Mouse (Mus musculus): Measurements from ENCODE around the gene Fbxw4. TPM values are rescaled to one million over a fixed set of nuclear protein-coding genes. Genes with fewer than 3 reads are reported as not detected.

Fbxw4 gene
- total RNA-seq, 2 experiments from 2014 or later: 36.4 to 38.7 TPM

DNA sequence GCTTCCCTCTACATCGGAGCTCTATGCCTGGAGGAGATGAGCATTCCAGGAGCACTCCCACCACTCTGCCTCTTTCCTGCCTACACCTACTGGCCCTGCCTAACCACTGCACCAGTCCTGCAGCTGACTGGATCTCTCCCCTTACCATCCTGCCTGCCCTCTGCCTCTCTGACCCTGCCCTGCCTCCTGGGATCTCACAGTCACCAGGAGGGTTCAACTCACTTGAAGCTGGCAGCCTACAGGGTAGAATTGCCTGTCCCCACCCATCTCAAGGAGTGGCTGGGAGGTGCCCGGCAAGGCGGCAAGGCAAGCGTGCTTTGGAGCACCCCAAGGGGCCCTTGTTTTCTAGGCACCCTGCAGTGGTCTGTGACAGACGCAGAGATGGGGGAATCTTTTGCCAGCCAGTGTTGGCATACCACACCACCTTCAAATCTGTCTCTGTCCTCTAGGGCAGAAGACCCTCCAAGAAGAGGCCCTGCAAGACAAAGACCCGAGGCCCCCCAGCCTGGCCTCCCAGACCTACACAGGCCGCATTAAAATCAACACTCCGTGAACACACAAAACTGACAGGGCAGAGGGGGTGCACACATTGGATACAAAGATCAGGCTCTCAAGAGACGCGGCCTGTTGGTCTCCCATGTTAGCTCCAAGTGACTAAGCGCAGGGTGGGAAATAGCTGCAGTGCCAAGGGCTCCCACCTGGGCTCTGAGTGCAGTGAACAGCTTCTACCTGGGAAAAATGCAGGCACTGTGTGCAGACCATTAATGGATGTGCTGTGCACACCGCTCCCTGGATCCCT is 44.5 kb downstream of the Fbxw4 start:
- DNase-seq (ENCODE audit: low spot score in 2 of 2): no peak

GRCm38 (mm10) chr19:45614928-45615327 is 45.2 kb downstream of the Fbxw4 start:
- peak in 1 of 2 experiments; percentile 34 for DNase-seq (ENCODE audit: low spot score in 2 of 2)

- DNase-seq (ENCODE audit: low spot score in 2 of 2): no peak
These were observed 45.7 kb downstream of the Fbxw4 start for GRCm38 (mm10) chr19:45614375-45614774.

- DNase-seq (ENCODE audit: low spot score in 2 of 2): no peak
These were observed 49.3 kb downstream of the Fbxw4 start for GRCm38 (mm10) chr19:45610823-45611222.

- DNase-seq (ENCODE audit: low spot score in 2 of 2): no peak
These were observed 51.3 kb downstream of the Fbxw4 start for GRCm38 (mm10) chr19:45608648-45609339.

DNA sequence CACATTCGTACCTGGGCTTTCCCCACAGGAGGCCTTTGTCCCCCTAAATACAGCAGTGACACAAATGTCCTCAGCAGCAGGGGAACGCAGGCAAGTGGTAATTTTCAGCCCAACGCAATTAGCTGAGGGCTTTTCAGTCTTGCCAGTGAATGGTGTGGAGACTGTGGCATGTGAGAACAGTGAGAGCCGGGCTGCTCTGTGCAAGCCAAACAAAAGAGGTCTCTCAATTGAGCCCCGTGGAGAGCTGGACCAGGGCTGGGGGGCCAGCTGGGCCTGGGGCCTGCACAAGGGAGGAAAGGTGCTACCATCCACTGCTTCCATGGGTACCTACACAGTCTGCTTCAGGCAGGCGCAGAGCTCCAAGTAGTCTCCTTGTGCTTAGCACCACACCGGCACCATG is 52.6 kb downstream of the Fbxw4 start:
- no peak for DNase-seq (ENCODE audit: low spot score in 2 of 2)

DNA sequence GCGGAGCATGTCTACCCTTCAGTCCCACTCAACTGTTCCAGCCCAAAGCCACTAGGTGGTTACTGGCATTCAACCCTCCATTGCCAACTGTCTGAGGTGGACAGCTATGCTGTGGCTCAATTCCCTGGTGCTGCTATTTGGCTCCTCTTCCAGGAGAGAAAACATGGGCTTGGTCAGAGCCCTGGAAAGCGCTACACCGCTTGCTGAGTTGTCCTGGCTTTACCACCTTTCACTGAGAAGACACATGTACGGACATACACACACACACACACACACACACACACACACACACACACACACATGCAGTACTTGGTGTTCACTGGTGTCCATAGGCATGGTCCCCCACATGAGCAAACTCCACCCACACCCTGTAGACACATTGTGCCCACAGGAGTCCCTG is 53.4 kb downstream of the Fbxw4 start:
- no peak for DNase-seq (ENCODE audit: low spot score in 2 of 2)

DNA sequence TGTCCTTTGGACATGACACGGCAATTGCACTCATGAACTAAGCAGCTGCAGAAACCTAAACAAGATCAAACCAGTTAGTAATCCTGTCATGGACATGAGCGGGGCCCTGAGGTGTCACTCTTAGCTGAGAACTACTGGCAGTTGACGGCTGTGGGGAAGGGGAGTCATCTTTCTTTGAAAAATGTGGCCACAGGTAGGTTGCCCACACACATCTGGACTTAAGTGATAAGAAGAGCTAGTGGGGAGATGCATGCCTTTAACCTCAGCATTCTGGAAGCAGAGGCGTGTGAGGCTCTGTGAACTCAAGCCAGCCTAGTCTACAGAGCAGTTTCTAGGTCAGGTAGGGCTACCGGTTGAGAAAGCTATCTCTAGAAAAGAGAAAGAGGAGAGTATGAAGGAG is 57.5 kb downstream of the Fbxw4 start:
- DNase-seq (ENCODE audit: low spot score in 2 of 2): no peak

GRCm38 (mm10) chr19:45597106-45597505 is 63.0 kb downstream of the Fbxw4 start:
- DNase-seq (ENCODE audit: low spot score in 2 of 2): no peak

DNA sequence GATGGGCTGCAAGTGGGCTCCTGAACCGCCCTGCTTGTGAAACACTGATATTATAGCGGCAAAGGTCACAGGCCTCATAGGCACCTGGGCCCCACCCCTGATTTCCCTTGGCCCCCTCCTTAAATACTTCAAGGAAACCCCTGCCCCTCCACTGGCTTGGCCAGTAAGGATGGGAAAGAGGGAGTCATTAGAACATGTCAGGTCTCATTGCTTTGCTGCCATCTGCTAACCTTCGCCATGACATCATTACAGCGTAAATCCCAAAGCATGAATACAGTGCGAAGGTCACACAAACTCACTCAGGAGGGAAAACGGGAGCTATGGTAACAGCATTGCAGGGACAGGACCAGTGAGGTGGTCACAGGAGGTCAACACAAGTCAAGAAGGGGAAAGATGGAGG is 63.7 kb downstream of the Fbxw4 start:
- no peak for DNase-seq (ENCODE audit: low spot score in 2 of 2)

DNA sequence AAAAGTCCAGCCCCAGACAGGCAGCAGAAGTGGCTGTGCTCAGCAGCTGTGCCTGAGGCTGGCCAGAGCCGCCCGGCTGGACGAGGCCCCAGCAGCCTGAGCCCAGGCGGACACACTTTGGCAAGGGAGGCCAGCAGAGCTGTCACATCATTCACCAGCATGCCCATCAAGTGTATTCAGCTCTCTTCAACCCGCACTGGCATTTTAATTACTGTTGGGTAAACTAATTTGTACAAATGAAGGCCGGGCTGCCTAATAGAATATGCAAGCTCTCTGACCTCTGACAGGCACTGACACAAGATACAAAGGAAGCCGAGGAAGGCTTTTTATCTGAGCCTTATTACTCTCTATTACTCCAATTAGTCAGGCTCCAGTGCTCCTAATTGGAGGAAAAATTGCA is 64.1 kb downstream of the Fbxw4 start:
- DNase-seq (ENCODE audit: low spot score in 2 of 2): no peak

GRCm38 (mm10) chr19:45595481-45595880 is 64.6 kb downstream of the Fbxw4 start:
- DNase-seq (ENCODE audit: low spot score in 2 of 2): no peak

DNA sequence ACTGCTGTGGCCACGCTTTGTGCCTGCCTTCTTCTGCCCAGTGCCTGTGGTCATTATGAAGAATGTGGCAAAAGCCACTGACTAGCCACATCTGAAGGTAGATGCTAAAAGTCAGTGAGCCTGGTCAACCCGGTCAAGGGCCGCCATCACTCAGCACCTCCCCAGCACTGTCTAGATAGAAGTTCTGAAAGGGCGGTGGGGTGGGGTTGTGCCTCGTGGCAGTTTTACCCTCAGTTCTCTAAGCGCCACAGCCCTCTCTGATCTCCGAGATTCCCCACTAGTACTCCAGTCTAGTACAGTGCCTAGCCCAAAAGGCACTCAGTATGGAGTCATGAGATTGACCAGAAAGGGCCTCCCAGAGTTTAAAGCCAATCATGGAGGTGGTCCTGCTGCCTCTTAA is 66.0 kb downstream of the Fbxw4 start:
- no peak for DNase-seq (ENCODE audit: low spot score in 2 of 2)

- DNase-seq (ENCODE audit: low spot score in 2 of 2): no peak
These were observed 67.2 kb downstream of the Fbxw4 start for GRCm38 (mm10) chr19:45592916-45593315.

- no peak for DNase-seq (ENCODE audit: low spot score in 2 of 2)
These were observed 68.4 kb downstream of the Fbxw4 start for GRCm38 (mm10) chr19:45591704-45592103.

DNA sequence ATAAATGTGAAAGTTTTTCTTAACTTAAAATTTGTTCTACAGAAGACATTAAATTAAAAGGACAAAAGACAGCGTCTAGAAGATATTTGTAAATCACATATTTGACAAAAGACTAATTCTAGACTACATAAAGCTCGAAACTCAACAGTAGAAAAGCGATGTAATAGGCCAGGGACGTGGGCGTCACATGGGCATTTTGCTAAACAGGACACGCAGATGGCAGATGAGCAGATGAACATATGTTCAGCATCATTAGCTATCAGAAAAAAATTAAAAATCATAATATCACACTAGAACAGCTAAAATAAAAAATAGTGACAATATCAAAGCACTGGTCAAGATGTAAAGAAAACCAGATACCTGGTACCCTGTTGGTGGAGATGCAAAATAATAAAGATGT is 70.4 kb downstream of the Fbxw4 start:
- peak in 1 of 2 experiments; percentile 64 for DNase-seq (ENCODE audit: low spot score in 2 of 2)

- no peak for DNase-seq (ENCODE audit: low spot score in 2 of 2)
These were observed 72.4 kb downstream of the Fbxw4 start for GRCm38 (mm10) chr19:45587509-45588292.

GRCm38 (mm10) chr19:45586850-45587249 is 73.3 kb downstream of the Fbxw4 start:
- no peak for DNase-seq (ENCODE audit: low spot score in 2 of 2)

DNA sequence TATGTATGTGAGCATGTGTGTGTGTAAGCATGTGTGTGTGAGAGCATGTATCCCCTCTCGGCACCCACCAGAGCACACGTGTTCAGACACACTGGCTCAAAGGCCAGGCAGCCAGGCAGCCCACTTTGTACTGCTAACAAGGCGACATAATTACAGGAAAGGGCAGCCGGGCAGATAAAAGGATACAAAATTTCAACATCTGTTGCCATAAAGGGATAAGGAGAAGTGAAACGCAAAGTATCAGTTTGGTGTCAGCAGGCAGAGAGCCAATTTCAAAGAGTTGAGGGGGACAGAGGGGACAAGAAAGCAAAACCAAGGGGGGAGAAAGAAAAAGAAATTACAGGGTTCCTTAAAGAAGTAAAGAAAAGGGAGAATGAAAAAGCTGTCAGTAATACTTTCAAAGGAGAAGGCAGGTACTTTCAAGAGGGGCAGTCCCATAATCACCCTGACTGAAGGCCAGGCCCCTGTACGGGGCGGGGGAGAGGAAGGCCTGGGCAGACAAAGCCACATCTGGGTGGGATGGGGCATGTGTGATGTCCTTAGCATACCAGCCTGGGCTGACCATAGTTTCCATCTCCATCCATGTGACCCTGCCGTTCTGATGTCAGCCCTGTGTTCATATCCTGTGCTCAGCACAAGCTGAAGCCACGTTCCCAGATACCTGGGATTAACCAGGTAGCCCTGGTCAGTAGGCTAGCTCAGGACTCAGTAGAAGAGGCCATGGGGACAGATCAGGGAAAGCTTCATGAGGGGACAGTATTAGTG is 75.1 kb downstream of the Fbxw4 start:
- DNase-seq (ENCODE audit: low spot score in 2 of 2): no peak

DNA sequence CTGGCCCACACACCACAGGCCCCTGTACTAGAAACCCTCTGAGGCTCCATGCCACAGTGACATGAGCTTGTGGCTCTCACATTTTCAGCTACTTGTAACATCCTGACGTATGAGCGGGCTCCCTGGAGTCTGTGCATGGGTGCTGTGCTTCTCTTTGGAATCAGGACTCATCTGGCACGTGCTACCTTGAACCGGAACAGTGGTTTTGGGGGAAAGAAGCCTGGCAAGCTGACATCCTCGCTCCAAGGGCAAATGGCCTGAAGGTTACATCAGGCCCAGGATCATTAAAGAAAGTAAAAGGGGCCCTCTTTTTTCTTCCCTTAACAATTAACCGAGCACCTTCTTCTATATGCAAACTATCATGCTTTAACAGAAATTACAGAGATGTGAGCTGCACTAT is 77.0 kb downstream of the Fbxw4 start:
- no peak for DNase-seq (ENCODE audit: low spot score in 2 of 2)

DNA sequence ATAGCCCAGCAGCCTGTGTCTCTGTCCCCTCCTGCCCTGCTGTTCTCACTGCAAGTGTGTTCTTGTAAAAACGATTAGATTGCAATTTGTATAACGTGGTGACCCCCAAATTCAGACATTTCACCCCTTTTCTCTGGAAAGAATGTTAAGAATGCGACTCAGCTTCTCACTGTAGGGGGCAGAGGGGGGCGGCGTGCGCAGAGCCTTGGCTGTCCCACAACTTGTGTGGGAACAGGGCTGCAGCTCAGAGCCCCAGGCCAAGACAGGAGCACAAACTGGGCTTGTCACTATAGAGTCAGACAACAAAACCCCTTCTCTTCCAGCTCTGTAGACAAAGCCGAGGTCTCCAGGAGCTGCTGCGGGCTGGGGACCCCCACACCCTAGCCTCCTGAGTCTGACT is 78.0 kb downstream of the Fbxw4 start:
- no peak for DNase-seq (ENCODE audit: low spot score in 2 of 2)

Measured in layer of hippocampus, adult 18-20 months (tissue).